Mouse (Mus musculus) cerebellum, adult 2 months (tissue): ENCODE measurements at regions not wholly inside any gene's neighbourhood (a gene's known extent, or its start where the extent isn't known, plus 50 kb on each side); places are given as distances from the start of the nearest gene placed in this dataset.

Experiments
- CTCF ChIP-seq: fragments of 200-500 bp; IDR thresholded peaks from 2 replicates; pipeline ENCODE4 v1.5.1; 2011; ENCODE audit warnings: low read depth, mild to moderate bottlenecking, control low read depth, low read length, moderate library complexity, borderline replicate concordance; ENCODE audit not compliant: insufficient read depth
- POLR2A ChIP-seq: fragments of 200-500 bp; IDR thresholded peaks from 2 replicates; pipeline ENCODE4 v1.6.1; 2011; ENCODE audit warnings: low read length, control low read depth, borderline replicate concordance; ENCODE audit not compliant: insufficient read depth

DNA sequence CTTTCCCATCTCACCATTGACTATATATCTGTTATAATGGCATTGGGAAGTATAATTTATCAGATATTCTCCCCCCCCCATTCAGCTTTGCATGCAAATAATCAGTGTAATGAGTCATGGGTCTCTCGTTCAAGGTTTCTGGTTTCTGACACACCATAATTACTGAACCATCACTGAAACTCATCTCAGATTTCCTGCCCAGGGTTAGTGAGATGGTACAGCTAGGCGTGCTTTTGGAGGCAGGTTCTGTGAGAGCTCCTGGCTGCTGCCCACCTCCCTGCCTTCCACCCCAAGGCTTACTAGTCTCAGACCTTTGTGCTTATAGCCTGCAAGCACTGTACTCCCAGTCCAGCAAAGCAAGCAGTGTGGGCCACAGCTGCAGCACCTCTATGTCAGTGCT lies 122.5 kb upstream of the Nampt start:
- TF ChIP-seq POLR2A (no peak), CTCF (no peak)
